Mouse (Mus musculus) activated CD4-positive, CD25-positive, alpha-beta regulatory T cell, adult 9 weeks (primary cell): ENCODE data around the gene Sult1b1. TPM values are rescaled to one million over a fixed set of nuclear protein-coding genes. Genes with fewer than 3 reads are reported as not detected.

Experiments used
- polyA plus RNA-seq: library from polyadenylated mRNA; unstranded; fragments of 100-300 nt; shearing (Covaris generic); gene quantifications from one replicate; pipeline ENCODE4 v1.2.1, GENCODE M21; 2017

Gene Sult1b1
- not detected for polyA plus RNA-seq

DNA sequence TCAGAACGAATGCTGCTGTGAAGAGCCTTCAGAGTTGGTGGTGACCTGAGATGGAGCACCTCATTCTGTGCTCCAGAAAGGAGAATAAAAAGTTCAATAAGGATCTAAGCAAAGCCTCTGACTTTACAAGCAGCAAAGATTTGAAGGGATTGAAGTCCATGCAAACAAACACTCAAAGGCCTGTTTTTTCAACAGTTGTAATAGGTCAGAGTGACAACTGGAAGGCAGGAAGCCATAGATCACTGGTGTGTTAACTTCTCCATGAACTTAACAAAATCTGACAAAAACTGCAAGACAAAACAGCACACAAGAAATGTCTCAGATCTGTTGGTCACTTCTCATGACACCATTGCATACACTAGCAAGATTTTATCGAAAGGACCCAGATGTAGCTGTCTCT, at the start of gene Sult1b1:
Gene Sult1b1 (minus strand): TSS at position 85 of the 400 bp plus-strand sequence.

DNA sequence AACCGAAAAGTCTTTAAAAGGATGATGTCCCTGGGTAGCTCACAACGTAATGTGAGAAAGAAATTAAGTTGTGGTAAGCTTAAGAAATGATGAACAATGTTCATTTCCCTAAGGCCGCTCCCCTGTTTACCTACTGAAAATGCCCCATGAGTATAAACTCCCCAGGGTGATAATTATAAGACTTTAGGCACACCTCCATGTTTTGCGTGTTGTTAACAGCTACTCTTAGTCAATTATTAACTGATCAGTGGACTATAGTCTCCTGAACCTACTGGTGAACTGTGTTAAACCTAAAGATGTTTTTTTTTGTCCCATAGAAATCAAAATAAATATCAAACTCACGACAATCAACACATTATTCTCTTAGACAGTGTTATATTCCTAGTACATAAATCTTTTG, 30.9 kb upstream of the Sult1b1 start, which contains the start of gene Sult1d1:
Gene Sult1d1 (minus strand): TSS at position 183 of the 400 bp plus-strand sequence.

DNA sequence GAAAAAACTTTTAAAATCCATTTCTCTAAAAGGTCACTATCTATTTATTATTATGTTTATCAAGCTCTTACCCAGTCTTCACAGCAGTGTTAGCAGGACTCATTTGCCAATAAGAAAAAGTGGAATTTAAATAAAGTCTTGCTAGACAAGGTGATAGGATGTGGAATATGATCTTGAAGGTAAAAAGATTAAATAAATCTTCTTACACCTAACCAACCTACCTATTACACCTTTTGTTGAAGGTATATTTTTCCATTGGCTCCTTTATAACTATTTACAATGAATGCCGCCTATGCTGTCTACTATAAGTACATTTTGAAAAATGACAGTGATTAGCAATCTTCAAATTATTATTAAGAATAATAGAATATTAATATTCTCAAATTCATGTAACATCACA, 47.2 kb downstream of the Sult1b1 start, which contains the start of gene Ugt2a1:
Gene Ugt2a1 (minus strand): TSS at position 101 of the 400 bp plus-strand sequence.

DNA sequence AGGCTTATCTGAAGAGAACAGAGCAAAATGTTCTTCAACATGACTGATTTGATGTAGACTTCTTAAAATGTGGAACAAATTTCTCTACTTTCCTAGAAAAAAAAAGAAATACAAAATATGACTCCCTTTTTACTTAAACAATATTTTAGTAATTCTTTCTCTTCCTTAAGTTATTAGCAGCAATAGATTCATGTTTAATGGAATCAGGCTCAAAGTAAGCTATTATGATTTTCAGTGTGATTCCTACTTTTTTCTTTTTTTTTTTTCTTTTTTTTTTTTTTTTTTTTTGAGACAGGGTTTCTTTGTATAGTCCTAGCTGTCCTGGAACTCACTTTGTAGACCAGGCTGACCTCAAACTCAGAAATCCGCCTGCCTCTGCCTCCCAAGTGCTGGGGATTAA, 51.3 kb downstream of the Sult1b1 start, which contains the start of gene Gm43638:
Gene Gm43638 (minus strand): TSS at position 101 of the 400 bp plus-strand sequence.

DNA sequence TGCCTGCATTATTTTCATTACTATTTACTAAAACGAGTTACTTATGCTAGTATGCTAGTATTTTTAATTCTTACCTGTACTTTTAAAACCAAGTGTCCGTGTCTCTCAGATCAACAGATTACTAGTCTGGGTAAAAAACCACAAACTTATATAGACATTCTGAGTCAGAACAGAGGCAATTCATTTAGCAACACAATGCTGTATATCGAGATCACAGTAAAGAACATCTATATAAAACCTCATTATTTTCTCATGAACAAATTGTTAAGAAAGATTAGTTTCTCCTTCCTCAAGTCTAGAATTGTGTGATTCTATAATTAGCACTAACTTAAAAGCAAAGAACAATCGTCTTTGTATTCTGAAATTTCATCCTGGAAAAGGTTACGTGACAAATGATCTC, 55.8 kb downstream of the Sult1b1 start, which contains the start of gene Ugt2a2:
Gene Ugt2a2 (minus strand): TSS at position 101 of the 400 bp plus-strand sequence.

Other genes starting within 250 kb of the Sult1b1 start
- gene Ugt2a3, start 201.0 kb downstream of the Sult1b1 start, polyA plus RNA-seq = not detected
- not detected for gene Ugt2b38, start 114.0 kb downstream of the Sult1b1 start, polyA plus RNA-seq
- gene Ugt2a2, start 55.9 kb downstream of the Sult1b1 start, polyA plus RNA-seq = not detected
- gene Gm43638, start 51.4 kb downstream of the Sult1b1 start, polyA plus RNA-seq = not detected
- not detected for gene Ugt2a1, start 47.3 kb downstream of the Sult1b1 start, polyA plus RNA-seq
- gene Sult1d1, start 30.8 kb upstream of the Sult1b1 start, polyA plus RNA-seq = not detected
- gene Sult1e1, start 53.4 kb upstream of the Sult1b1 start, polyA plus RNA-seq = not detected
- not detected for gene Csn1s1, start 128.0 kb upstream of the Sult1b1 start, polyA plus RNA-seq
- not detected for gene Csn2, start 161.4 kb upstream of the Sult1b1 start, polyA plus RNA-seq
- not detected for gene Csn1s2a, start 236.4 kb upstream of the Sult1b1 start, polyA plus RNA-seq